Mouse (Mus musculus) lung, postnatal 0 days (tissue): Measurements from ENCODE around the gene Opa1.

ENCODE experiments used
- CTCF ChIP-seq: IDR thresholded peaks from 2 replicates; pipeline ENCODE4 v1.5.1; 2016; ENCODE audit warnings: antibody characterized with exemption, mild to moderate bottlenecking
- EP300 ChIP-seq: IDR thresholded peaks from 2 replicates; pipeline ENCODE4 v1.6.1; 2016; ENCODE audit warnings: antibody characterized with exemption, mild to moderate bottlenecking, control low read depth

DNA sequence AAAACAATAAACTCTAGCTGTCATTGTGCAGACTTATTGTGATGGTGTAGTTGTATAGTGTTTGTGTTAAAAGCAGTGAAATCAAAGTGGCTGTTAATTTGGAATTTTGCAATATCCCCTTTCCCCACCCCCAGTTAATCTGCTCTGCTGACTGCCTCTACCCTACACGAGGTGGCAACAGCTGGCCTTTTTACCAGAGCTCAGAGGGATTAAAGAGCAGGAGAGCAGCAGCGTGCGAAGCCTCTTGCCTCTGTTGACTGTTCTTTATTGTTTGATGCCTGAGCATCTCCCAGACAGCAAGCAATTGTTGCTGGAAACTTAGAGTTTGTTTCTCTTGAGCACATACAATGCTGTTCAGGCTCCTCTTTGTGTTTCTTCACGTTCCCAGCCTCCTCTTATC lies 56.6 kb downstream of the Opa1 start:
- no peak for TF ChIP-seq CTCF
- TF ChIP-seq EP300: no peak
